Mouse (Mus musculus): ENCODE measurements around the gene Nrf1. TPM values are rescaled to one million over a fixed set of nuclear protein-coding genes. Genes with fewer than 3 reads are reported as not detected.

The Nrf1 gene
- polyA plus RNA-seq, 1 experiment, result 21.8 TPM

- DNase-seq (ENCODE audit: low spot score), result no peak
Observed at GRCm38 (mm10) chr6:30078938-30079529, 31.2 kb downstream of the Nrf1 start.

- DNase-seq (ENCODE audit: low spot score), result no peak
Observed at GRCm38 (mm10) chr6:30081339-30081738, 33.6 kb downstream of the Nrf1 start.

- DNase-seq (ENCODE audit: low spot score), result no peak
Observed at GRCm38 (mm10) chr6:30083307-30083706, 35.5 kb downstream of the Nrf1 start.

GRCm38 (mm10) chr6:30085351-30085750 lies 37.6 kb downstream of the Nrf1 start:
- DNase-seq (ENCODE audit: low spot score), result no peak

- DNase-seq (ENCODE audit: low spot score), result no peak
Observed at GRCm38 (mm10) chr6:30091221-30091620, 43.4 kb downstream of the Nrf1 start.

- DNase-seq (ENCODE audit: low spot score), result no peak
Observed at GRCm38 (mm10) chr6:30092816-30093215, 45.0 kb downstream of the Nrf1 start.

GRCm38 (mm10) chr6:30101773-30102415 lies 54.1 kb downstream of the Nrf1 start:
- DNase-seq (ENCODE audit: low spot score), result no peak

- DNase-seq (ENCODE audit: low spot score), result no peak
Observed at GRCm38 (mm10) chr6:30106091-30106490, 58.3 kb downstream of the Nrf1 start.

GRCm38 (mm10) chr6:30107456-30107855 lies 59.7 kb downstream of the Nrf1 start:
- DNase-seq (ENCODE audit: low spot score), result no peak

- no peak for DNase-seq (ENCODE audit: low spot score)
Observed at GRCm38 (mm10) chr6:30109820-30110502, 62.2 kb downstream of the Nrf1 start.

- no peak for DNase-seq (ENCODE audit: low spot score)
Observed at GRCm38 (mm10) chr6:30112349-30113132, 64.8 kb downstream of the Nrf1 start.

- DNase-seq (ENCODE audit: low spot score), result no peak
Observed at GRCm38 (mm10) chr6:30114101-30114500, 66.3 kb downstream of the Nrf1 start.

GRCm38 (mm10) chr6:30121152-30121551 lies 73.4 kb downstream of the Nrf1 start:
- no peak for DNase-seq (ENCODE audit: low spot score)

- no peak for DNase-seq (ENCODE audit: low spot score)
Observed at GRCm38 (mm10) chr6:30121600-30121999, 73.8 kb downstream of the Nrf1 start.

- no peak for DNase-seq (ENCODE audit: low spot score)
Observed at GRCm38 (mm10) chr6:30123391-30123790, 75.6 kb downstream of the Nrf1 start.

GRCm38 (mm10) chr6:30126060-30126459 lies 78.3 kb downstream of the Nrf1 start:
- DNase-seq (ENCODE audit: low spot score), result no peak

GRCm38 (mm10) chr6:30126766-30127165 lies 79.0 kb downstream of the Nrf1 start:
- DNase-seq (ENCODE audit: low spot score), result no peak

- DNase-seq (ENCODE audit: low spot score), result no peak
Observed at GRCm38 (mm10) chr6:30132399-30132798, 84.6 kb downstream of the Nrf1 start.

- DNase-seq (ENCODE audit: low spot score), result no peak
Observed at GRCm38 (mm10) chr6:30135590-30135989, 87.8 kb downstream of the Nrf1 start.

GRCm38 (mm10) chr6:30137227-30137626 lies 89.4 kb downstream of the Nrf1 start:
- no peak for DNase-seq (ENCODE audit: low spot score)

- no peak for DNase-seq (ENCODE audit: low spot score)
Observed at GRCm38 (mm10) chr6:30139329-30140045, 91.7 kb downstream of the Nrf1 start.

- no peak for DNase-seq (ENCODE audit: low spot score)
Observed at GRCm38 (mm10) chr6:30143263-30143662, 95.5 kb downstream of the Nrf1 start.
